Mouse (Mus musculus): ENCODE data around the gene Abcg8. TPM values are rescaled to one million over a fixed set of nuclear protein-coding genes. Genes with fewer than 3 reads are reported as not detected.

Gene Abcg8
- 65.5 and 71.1 TPM in 2 replicates for total RNA-seq (2014; rRNA removed)
- polyA plus RNA-seq (2012; rRNA removed), result 91.6 and 115 TPM in 2 replicates

GRCm38 (mm10) chr17:84675951-84676366 is at the start of gene Abcg8:
Abcg8 (plus strand) TSS chr17:84676302.
- no peak within 1 kb of the TSS for H3K27ac ChIP-seq (replicated peaks; ENCODE audit: insufficient read depth, low read depth, low read length)
- DNase-seq (ENCODE audit: extremely low read depth, low read depth, low spot score), result no peak
- no peak within 1 kb of the TSS for H3K9ac ChIP-seq (ENCODE audit: low read depth, low read length)
- H3K4me3 ChIP-seq (ENCODE audit: insufficient read depth, low read depth, low read length), result no peak within 1 kb of the TSS
- peaks cover 12% of the 10 kb centered on the region for H3K4me1 ChIP-seq (ENCODE audit: control insufficient read depth, insufficient read depth, low read length)
- WGBS, result 57% methylated on average over 24 of the region's 24 CpGs
- TF ChIP-seq CTCF (IDR thresholded peaks at IDR 0.05; ENCODE audit: low read depth, low read length) (no peak), POLR2A (IDR thresholded peaks at IDR 0.05; ENCODE audit: extremely low read depth, insufficient read depth, low read length) (no peak)
- no peaks in the 10 kb centered on the region for H3K27me3 ChIP-seq (ENCODE audit: control insufficient read depth, insufficient read depth, low read length)
- peaks cover 40% of the 10 kb centered on the region; the same call in 1 of the 2 replicates for H3K36me3 ChIP-seq (ENCODE audit: control insufficient read depth, insufficient read depth, low read length)
- H3K79me2 ChIP-seq (ENCODE audit: control insufficient read depth, insufficient read depth, low read length), result peaks cover 4% of the 10 kb centered on the region; the same call in 1 of the 2 replicates

DNA sequence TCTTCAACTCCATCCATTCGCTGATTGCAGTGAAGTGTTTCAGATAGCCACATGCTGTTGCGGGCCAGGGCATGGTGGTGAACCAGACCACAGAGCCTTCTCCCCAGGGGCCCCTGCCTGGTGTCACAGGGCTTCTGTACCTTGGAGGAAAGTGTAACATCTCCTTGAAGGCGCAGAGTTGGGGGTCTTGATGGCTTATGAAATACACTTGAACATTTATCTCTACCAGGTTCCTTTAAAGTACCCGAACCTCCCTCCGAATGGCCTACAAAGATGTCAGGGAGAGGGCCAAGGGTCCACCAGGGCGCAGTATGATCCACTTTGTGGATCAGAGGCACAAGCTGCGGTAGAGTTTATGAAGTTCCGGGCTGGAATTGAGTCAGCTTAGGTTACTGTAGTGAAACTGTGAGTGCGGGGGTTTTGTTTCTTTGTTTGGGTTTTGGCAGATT is 49.2 kb upstream of the Abcg8 start:
- TF ChIP-seq CTCF (IDR thresholded peaks at IDR 0.05; ENCODE audit: low read depth, low read length) (no peak), POLR2A (IDR thresholded peaks at IDR 0.05; ENCODE audit: extremely low read depth, insufficient read depth, low read length) (no peak)
- Histone ChIP-seq H3K4me1 (ENCODE audit: control insufficient read depth, insufficient read depth, low read length) (no peaks in the 10 kb centered on the region), H3K4me3 (ENCODE audit: insufficient read depth, low read depth, low read length) (no peak overlapping the region), H3K36me3 (ENCODE audit: control insufficient read depth, insufficient read depth, low read length) (no peaks in the 10 kb centered on the region), H3K27me3 (ENCODE audit: control insufficient read depth, insufficient read depth, low read length) (no peaks in the 10 kb centered on the region), H3K9ac (ENCODE audit: low read depth, low read length) (no peak overlapping the region), H3K79me2 (ENCODE audit: control insufficient read depth, insufficient read depth, low read length) (no peaks in the 10 kb centered on the region), H3K27ac (replicated peaks; ENCODE audit: insufficient read depth, low read depth, low read length) (no peak overlapping the region)
- DNase-seq (ENCODE audit: extremely low read depth, low read depth, low spot score), result no peak
- 63% methylated on average over 9 of the region's 9 CpGs for WGBS

DNA sequence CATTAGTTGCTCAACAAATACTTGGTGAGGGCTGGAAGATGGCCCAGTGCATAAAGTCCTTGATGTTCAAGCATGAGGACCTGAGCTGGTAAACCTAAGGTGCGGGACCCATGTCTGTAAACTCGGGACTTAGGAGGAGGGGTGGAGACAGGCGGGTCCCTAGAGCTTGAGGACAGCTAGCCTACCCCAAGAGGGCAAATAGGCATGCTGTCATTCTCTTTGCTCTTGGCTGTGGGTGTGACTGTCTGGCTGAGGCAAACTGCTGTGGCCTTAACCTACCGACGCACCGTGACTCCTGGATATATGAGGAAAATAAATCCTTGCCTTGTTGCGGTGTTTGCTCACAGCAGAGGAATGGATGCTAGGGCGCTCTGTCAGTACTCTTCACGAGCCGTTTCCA is 48.4 kb upstream of the Abcg8 start:
- TF ChIP-seq POLR2A (IDR thresholded peaks at IDR 0.05; ENCODE audit: extremely low read depth, insufficient read depth, low read length) (no peak), CTCF (IDR thresholded peaks at IDR 0.05; ENCODE audit: low read depth, low read length) (no peak)
- Histone ChIP-seq H3K4me1 (ENCODE audit: control insufficient read depth, insufficient read depth, low read length) (no peaks in the 10 kb centered on the region), H3K4me3 (ENCODE audit: insufficient read depth, low read depth, low read length) (no peak overlapping the region), H3K9ac (ENCODE audit: low read depth, low read length) (no peak overlapping the region), H3K79me2 (ENCODE audit: control insufficient read depth, insufficient read depth, low read length) (no peaks in the 10 kb centered on the region), H3K27ac (replicated peaks; ENCODE audit: insufficient read depth, low read depth, low read length) (no peak overlapping the region), H3K36me3 (ENCODE audit: control insufficient read depth, insufficient read depth, low read length) (no peaks in the 10 kb centered on the region), H3K27me3 (ENCODE audit: control insufficient read depth, insufficient read depth, low read length) (no peaks in the 10 kb centered on the region)
- DNase-seq (ENCODE audit: extremely low read depth, low read depth, low spot score), result no peak
- WGBS, result 86% methylated on average over 10 of the region's 10 CpGs

DNA sequence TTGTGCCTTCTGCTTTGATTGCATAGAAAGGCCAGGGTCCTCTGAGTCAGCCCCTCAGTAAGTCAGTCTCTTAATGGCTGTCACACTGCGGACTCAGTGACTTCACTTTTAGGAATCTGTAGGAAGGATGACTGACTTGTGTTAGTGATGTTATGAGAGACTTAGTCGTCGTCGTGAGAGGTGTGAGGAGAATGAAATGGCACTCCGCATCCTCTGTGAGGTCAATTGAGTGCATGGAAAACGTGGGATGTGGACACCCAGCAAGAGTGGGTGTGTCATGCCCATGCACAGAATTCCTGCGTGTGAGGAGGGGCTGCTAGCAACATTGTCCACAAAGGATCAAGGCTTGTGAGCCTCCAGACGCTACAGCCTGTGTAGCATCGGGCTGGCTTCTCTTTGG is 47.5 kb upstream of the Abcg8 start:
- WGBS, result 89% methylated on average over 9 of the region's 9 CpGs
- Histone ChIP-seq H3K27me3 (ENCODE audit: control insufficient read depth, insufficient read depth, low read length) (no peaks in the 10 kb centered on the region), H3K9ac (ENCODE audit: low read depth, low read length) (no peak overlapping the region), H3K36me3 (ENCODE audit: control insufficient read depth, insufficient read depth, low read length) (no peaks in the 10 kb centered on the region), H3K27ac (replicated peaks; ENCODE audit: insufficient read depth, low read depth, low read length) (no peak overlapping the region), H3K4me1 (ENCODE audit: control insufficient read depth, insufficient read depth, low read length) (no peaks in the 10 kb centered on the region), H3K79me2 (ENCODE audit: control insufficient read depth, insufficient read depth, low read length) (no peaks in the 10 kb centered on the region), H3K4me3 (ENCODE audit: insufficient read depth, low read depth, low read length) (no peak overlapping the region)
- DNase-seq (ENCODE audit: extremely low read depth, low read depth, low spot score), result no peak
- no peak for TF ChIP-seq CTCF (IDR thresholded peaks at IDR 0.05; ENCODE audit: low read depth, low read length)
- no peak for TF ChIP-seq POLR2A (IDR thresholded peaks at IDR 0.05; ENCODE audit: extremely low read depth, insufficient read depth, low read length)

DNA sequence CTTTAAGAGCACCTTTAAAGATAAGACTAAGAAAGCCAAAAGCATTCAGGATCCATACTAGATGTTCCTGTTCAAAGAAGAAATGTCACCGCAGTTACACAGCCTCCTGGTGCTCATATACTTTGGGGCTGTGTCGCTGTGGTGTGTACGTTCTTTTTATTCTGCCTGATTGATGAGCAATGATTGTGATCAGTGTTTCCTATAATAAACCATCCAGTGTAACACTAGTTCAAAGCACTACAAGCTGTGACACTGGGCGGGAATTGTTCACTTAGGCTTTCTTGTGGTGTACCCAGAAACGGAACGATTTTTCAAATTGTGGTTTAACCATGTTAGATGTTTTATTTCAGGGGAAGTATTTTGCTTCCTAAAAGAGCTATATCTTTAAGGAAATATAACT is 44.3 kb upstream of the Abcg8 start:
- WGBS, result 95% methylated on average over 6 of the region's 6 CpGs
- Histone ChIP-seq H3K4me3 (ENCODE audit: insufficient read depth, low read depth, low read length) (no peak overlapping the region), H3K79me2 (ENCODE audit: control insufficient read depth, insufficient read depth, low read length) (no peaks in the 10 kb centered on the region), H3K27ac (replicated peaks; ENCODE audit: insufficient read depth, low read depth, low read length) (no peak overlapping the region), H3K27me3 (ENCODE audit: control insufficient read depth, insufficient read depth, low read length) (no peaks in the 10 kb centered on the region), H3K9ac (ENCODE audit: low read depth, low read length) (no peak overlapping the region), H3K36me3 (ENCODE audit: control insufficient read depth, insufficient read depth, low read length) (no peaks in the 10 kb centered on the region), H3K4me1 (ENCODE audit: control insufficient read depth, insufficient read depth, low read length) (no peaks in the 10 kb centered on the region)
- TF ChIP-seq POLR2A (IDR thresholded peaks at IDR 0.05; ENCODE audit: extremely low read depth, insufficient read depth, low read length), result no peak
- TF ChIP-seq CTCF (IDR thresholded peaks at IDR 0.05; ENCODE audit: low read depth, low read length), result no peak
- DNase-seq (ENCODE audit: extremely low read depth, low read depth, low spot score), result no peak

- no peak overlapping the region for H3K4me3 ChIP-seq (ENCODE audit: insufficient read depth, low read depth, low read length)
- H3K4me1 ChIP-seq (ENCODE audit: control insufficient read depth, insufficient read depth, low read length), result no peaks in the 10 kb centered on the region
- no peaks in the 10 kb centered on the region for H3K79me2 ChIP-seq (ENCODE audit: control insufficient read depth, insufficient read depth, low read length)
- no peak overlapping the region for H3K9ac ChIP-seq (ENCODE audit: low read depth, low read length)
- DNase-seq (ENCODE audit: extremely low read depth, low read depth, low spot score), result no peak
- no peak overlapping the region for H3K27ac ChIP-seq (replicated peaks; ENCODE audit: insufficient read depth, low read depth, low read length)
- H3K36me3 ChIP-seq (ENCODE audit: control insufficient read depth, insufficient read depth, low read length), result no peaks in the 10 kb centered on the region
- H3K27me3 ChIP-seq (ENCODE audit: control insufficient read depth, insufficient read depth, low read length), result no peaks in the 10 kb centered on the region
- no peak for TF ChIP-seq POLR2A (IDR thresholded peaks at IDR 0.05; ENCODE audit: extremely low read depth, insufficient read depth, low read length)
- TF ChIP-seq CTCF (IDR thresholded peaks at IDR 0.05; ENCODE audit: low read depth, low read length), result no peak
- 83% methylated on average over 13 of the region's 13 CpGs for WGBS
Observed at GRCm38 (mm10) chr17:84633443-84633842, 42.7 kb upstream of the Abcg8 start.

All from liver, adult 2 months (tissue).